Mouse (Mus musculus): ENCODE measurements at regions not wholly inside any gene's neighbourhood (a gene's known extent, or its start where the extent isn't known, plus 50 kb on each side); places are given as distances from the start of the nearest gene placed in this dataset.

DNA sequence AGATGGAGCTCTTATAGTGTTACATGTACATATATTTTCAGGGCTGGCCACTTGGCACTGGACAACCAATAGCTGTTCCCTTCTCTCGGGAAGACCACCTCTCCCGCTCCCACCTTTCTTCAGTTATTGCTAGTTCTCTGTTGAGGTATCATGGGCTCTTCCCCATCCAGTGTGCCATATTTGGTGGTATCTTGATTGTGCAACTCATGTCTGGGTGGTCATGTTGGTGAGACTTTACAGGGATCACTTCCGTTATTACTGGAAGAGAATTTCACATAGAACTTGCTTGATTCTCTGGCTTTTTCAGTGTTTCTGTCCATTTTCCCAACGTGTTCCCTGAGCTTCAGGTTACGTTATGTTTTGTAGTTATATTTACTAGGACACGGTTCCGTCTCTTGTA lies 106.6 kb downstream of the Gm11146 start:
- 78% methylated on average over 7 of the region's 7 CpGs for WGBS (ENCODE audit: insufficient replicate concordance)
- H3K4me1 ChIP-seq, result no peaks in the 10 kb centered on the region
- H3K9me3 ChIP-seq (replicated peaks), result no peaks in the 10 kb centered on the region
- no peak overlapping the region for H3K4me2 ChIP-seq
- H3K9ac ChIP-seq, result no peak overlapping the region
- no peaks in the 10 kb centered on the region for H3K36me3 ChIP-seq
- no peaks in the 10 kb centered on the region for H3K27me3 ChIP-seq (replicated peaks)
- ATAC-seq, result no peak
- H3K27ac ChIP-seq, result no peak overlapping the region
- no peak overlapping the region for H3K4me3 ChIP-seq

DNA sequence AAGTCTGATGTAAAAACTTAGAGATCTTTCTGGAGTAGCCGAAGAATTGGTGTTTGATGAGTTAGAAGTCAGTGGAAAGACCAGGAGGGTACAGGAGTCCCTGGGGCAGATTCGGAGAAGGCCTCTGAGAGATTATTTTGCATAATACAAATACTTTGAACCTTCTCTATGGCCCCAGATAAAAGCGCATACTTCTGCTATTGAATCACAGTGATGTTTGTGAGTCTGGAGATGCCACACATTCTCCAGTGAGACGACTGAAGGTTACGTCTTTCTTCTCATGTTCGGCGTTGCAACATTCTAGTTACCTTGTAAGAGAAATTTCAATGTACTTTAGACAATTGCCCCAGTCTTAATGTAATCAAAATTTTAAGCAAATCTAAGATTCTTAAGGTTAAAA lies 107.9 kb downstream of the Gm11146 start:
- 75% methylated on average over 7 of the region's 7 CpGs for WGBS (ENCODE audit: insufficient replicate concordance)
- H3K4me2 ChIP-seq, result no peak overlapping the region
- no peaks in the 10 kb centered on the region for H3K36me3 ChIP-seq
- ATAC-seq, result no peak
- H3K9me3 ChIP-seq (replicated peaks), result no peaks in the 10 kb centered on the region
- H3K4me3 ChIP-seq, result no peak overlapping the region
- no peak overlapping the region for H3K27ac ChIP-seq
- H3K9ac ChIP-seq, result no peak overlapping the region
- H3K27me3 ChIP-seq (replicated peaks), result no peaks in the 10 kb centered on the region
- H3K4me1 ChIP-seq, result no peaks in the 10 kb centered on the region

- no peak for ATAC-seq
- no peak overlapping the region for H3K4me2 ChIP-seq
- WGBS (ENCODE audit: insufficient replicate concordance), result 58% methylated on average over 1 of the region's 1 CpGs
- no peak overlapping the region for H3K27ac ChIP-seq
- H3K4me3 ChIP-seq, result no peak overlapping the region
- H3K36me3 ChIP-seq, result no peaks in the 10 kb centered on the region
- H3K27me3 ChIP-seq (replicated peaks), result no peaks in the 10 kb centered on the region
- no peaks in the 10 kb centered on the region for H3K4me1 ChIP-seq
- H3K9me3 ChIP-seq (replicated peaks), result no peaks in the 10 kb centered on the region
- no peak overlapping the region for H3K9ac ChIP-seq
Measured at GRCm38 (mm10) chr16:77488155-77488554, 113.7 kb downstream of the Gm11146 start.

GRCm38 (mm10) chr16:77479812-77480211 lies 122.1 kb downstream of the Gm11146 start:
- Histone ChIP-seq H3K4me2 (no peak overlapping the region), H3K27me3 (replicated peaks) (no peaks in the 10 kb centered on the region), H3K9me3 (replicated peaks) (no peaks in the 10 kb centered on the region), H3K9ac (no peak overlapping the region), H3K4me1 (no peaks in the 10 kb centered on the region), H3K27ac (no peak overlapping the region), H3K4me3 (no peak overlapping the region), H3K36me3 (no peaks in the 10 kb centered on the region)
- WGBS (ENCODE audit: insufficient replicate concordance), result 55% methylated on average over 7 of the region's 7 CpGs
- no peak for ATAC-seq

GRCm38 (mm10) chr16:77471868-77472267 lies 130.0 kb downstream of the Gm11146 start:
- Histone ChIP-seq H3K36me3 (no peaks in the 10 kb centered on the region), H3K4me1 (no peaks in the 10 kb centered on the region), H3K9ac (no peak overlapping the region), H3K4me3 (no peak overlapping the region), H3K27ac (no peak overlapping the region), H3K4me2 (no peak overlapping the region), H3K9me3 (replicated peaks) (no peaks in the 10 kb centered on the region), H3K27me3 (replicated peaks) (no peaks in the 10 kb centered on the region)
- WGBS (ENCODE audit: insufficient replicate concordance), result 80% methylated on average over 3 of the region's 3 CpGs
- ATAC-seq, result no peak

DNA sequence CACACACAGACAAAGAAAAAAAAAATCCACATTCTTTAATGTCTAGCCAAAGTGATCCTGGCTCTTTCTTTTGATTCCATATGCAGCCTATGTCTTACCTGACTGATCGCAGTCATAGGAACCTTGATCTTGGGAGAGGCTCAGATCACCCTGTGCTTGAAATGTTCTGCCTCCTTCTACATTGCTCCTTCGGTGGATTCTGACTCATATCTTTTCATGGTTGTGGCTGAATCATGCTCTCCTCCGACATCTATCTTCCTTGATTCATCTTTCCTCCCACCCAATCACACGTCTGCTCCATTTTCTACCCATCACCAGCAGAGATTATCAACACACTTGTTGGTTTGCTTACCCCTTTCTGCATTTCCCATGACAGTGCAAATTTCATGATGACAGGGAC lies 132.0 kb downstream of the Gm11146 start:
- no peak for ATAC-seq
- Histone ChIP-seq H3K4me2 (no peak overlapping the region), H3K4me1 (no peaks in the 10 kb centered on the region), H3K27ac (no peak overlapping the region), H3K9ac (no peak overlapping the region), H3K27me3 (replicated peaks) (no peaks in the 10 kb centered on the region), H3K36me3 (no peaks in the 10 kb centered on the region), H3K4me3 (no peak overlapping the region), H3K9me3 (replicated peaks) (no peaks in the 10 kb centered on the region)
- WGBS (ENCODE audit: insufficient replicate concordance), result 61% methylated on average over 4 of the region's 4 CpGs

DNA sequence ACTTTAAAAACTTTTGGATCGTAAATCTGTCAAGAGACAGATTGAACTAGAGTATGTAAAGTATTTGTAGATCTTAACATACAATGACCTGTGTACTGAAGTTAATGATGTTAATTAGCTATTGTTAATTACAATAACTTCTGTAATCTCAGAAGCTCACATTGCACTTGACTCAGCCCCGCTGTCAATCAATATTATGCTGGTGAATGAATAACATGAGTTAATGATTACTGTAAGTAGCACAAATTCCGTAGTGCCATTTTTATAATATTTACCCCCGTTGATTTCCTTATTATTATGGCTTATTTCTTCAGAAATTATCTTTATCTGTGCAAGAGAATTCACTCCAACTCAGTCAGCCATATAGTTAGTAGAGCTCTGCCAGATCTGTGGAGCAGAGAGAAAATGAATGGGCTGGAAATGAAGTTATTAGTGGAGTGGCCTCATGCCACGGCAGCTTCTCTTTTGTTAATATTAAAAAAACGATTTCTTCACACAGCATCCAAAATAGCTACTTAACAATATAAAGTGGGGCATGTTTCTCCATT lies 132.5 kb downstream of the Gm11146 start:
- ATAC-seq, result no peak
- Histone ChIP-seq H3K27me3 (replicated peaks) (no peaks in the 10 kb centered on the region), H3K27ac (no peak overlapping the region), H3K36me3 (no peaks in the 10 kb centered on the region), H3K4me3 (no peak overlapping the region), H3K4me2 (no peak overlapping the region), H3K9me3 (replicated peaks) (no peaks in the 10 kb centered on the region), H3K4me1 (no peaks in the 10 kb centered on the region), H3K9ac (no peak overlapping the region)
- 70% methylated on average over 6 of the region's 6 CpGs for WGBS (ENCODE audit: insufficient replicate concordance)

- no peak for ATAC-seq
- Histone ChIP-seq H3K4me3 (no peak overlapping the region), H3K4me2 (no peak overlapping the region), H3K27me3 (replicated peaks) (no peaks in the 10 kb centered on the region), H3K27ac (no peak overlapping the region), H3K36me3 (no peaks in the 10 kb centered on the region), H3K4me1 (no peaks in the 10 kb centered on the region), H3K9me3 (replicated peaks) (no peaks in the 10 kb centered on the region), H3K9ac (no peak overlapping the region)
- WGBS (ENCODE audit: insufficient replicate concordance), result 82% methylated on average over 12 of the region's 12 CpGs
Measured at GRCm38 (mm10) chr16:77467216-77467615, 134.7 kb downstream of the Gm11146 start.

GRCm38 (mm10) chr16:77464623-77465022 lies 137.3 kb downstream of the Gm11146 start:
- no peak overlapping the region for H3K27ac ChIP-seq
- no peak overlapping the region for H3K4me3 ChIP-seq
- 76% methylated on average over 6 of the region's 6 CpGs for WGBS (ENCODE audit: insufficient replicate concordance)
- no peaks in the 10 kb centered on the region for H3K4me1 ChIP-seq
- no peak overlapping the region for H3K9ac ChIP-seq
- no peaks in the 10 kb centered on the region for H3K36me3 ChIP-seq
- H3K9me3 ChIP-seq (replicated peaks), result no peaks in the 10 kb centered on the region
- no peaks in the 10 kb centered on the region for H3K27me3 ChIP-seq (replicated peaks)
- no peak overlapping the region for H3K4me2 ChIP-seq
- no peak for ATAC-seq

- WGBS (ENCODE audit: insufficient replicate concordance), result 62% methylated on average over 3 of the region's 3 CpGs
Measured at GRCm38 (mm10) chr16:77461922-77462321, 140.0 kb downstream of the Gm11146 start.

GRCm38 (mm10) chr16:77461459-77461858 lies 140.4 kb downstream of the Gm11146 start:
- Histone ChIP-seq H3K4me1 (no peaks in the 10 kb centered on the region), H3K9me3 (replicated peaks) (no peaks in the 10 kb centered on the region), H3K36me3 (no peaks in the 10 kb centered on the region), H3K9ac (no peak overlapping the region), H3K4me3 (no peak overlapping the region), H3K27ac (no peak overlapping the region), H3K27me3 (replicated peaks) (no peaks in the 10 kb centered on the region), H3K4me2 (no peak overlapping the region)
- WGBS (ENCODE audit: insufficient replicate concordance), result 70% methylated on average over 1 of the region's 1 CpGs
- no peak for ATAC-seq

More at GRCm38 (mm10) chr16:77461922-77462321, 140.0 kb downstream of the Gm11146 start:
- ATAC-seq, result no peak
- no peaks in the 10 kb centered on the region for H3K36me3 ChIP-seq
- no peak overlapping the region for H3K27ac ChIP-seq
- H3K4me2 ChIP-seq, result no peak overlapping the region
- H3K27me3 ChIP-seq (replicated peaks), result no peaks in the 10 kb centered on the region
- H3K4me1 ChIP-seq, result no peaks in the 10 kb centered on the region
- H3K9me3 ChIP-seq (replicated peaks), result no peaks in the 10 kb centered on the region
- H3K4me3 ChIP-seq, result no peak overlapping the region
- H3K9ac ChIP-seq, result no peak overlapping the region

DNA sequence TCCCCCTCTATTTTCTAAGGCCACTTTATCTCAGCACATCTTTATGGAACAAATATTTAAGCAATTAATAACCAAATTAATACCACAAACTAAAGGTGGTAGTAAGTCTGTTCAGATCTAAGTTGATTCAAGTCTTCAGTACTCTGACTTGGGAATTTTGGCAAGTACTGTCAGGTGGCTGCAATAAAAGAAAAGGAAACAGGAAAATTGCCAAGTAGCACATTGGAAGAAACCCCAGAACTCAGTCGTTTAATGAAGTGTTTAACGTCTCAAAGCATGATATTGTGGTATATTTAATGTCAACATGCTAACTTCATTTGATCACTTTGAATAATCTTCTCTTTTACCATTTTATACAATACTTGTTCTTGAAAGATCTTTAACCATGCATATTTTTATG lies 142.2 kb downstream of the Gm11146 start:
- Histone ChIP-seq H3K4me1 (no peaks in the 10 kb centered on the region), H3K9me3 (replicated peaks) (no peaks in the 10 kb centered on the region), H3K36me3 (no peaks in the 10 kb centered on the region), H3K27ac (no peak overlapping the region), H3K9ac (no peak overlapping the region), H3K27me3 (replicated peaks) (no peaks in the 10 kb centered on the region), H3K4me2 (no peak overlapping the region), H3K4me3 (no peak overlapping the region)
- 69% methylated on average over 2 of the region's 2 CpGs for WGBS (ENCODE audit: insufficient replicate concordance)
- ATAC-seq, result no peak

DNA sequence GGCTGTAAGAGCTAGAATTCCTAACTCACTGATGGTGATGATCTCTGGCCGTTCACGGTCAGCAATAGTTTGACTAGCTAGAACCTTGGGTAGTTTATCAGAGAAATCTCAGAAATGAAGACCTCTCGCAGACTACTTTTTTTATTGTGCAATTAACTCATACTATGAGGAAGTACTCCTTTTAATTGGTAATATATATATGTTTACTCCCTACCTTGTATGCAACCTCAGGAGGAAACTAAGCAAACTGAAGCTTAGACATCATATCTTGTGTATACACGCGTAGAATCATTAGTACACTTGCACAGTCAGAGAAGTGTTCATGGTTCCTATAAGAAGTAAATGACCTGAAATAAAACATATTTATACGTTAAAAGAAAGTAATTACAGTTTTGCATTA lies 157.2 kb downstream of the Gm11146 start:
- Histone ChIP-seq H3K9me3 (replicated peaks) (no peaks in the 10 kb centered on the region), H3K27ac (no peak overlapping the region), H3K9ac (no peak overlapping the region), H3K36me3 (no peaks in the 10 kb centered on the region), H3K4me2 (no peak overlapping the region), H3K4me1 (no peaks in the 10 kb centered on the region), H3K27me3 (replicated peaks) (no peaks in the 10 kb centered on the region), H3K4me3 (no peak overlapping the region)
- ATAC-seq, result no peak
- WGBS (ENCODE audit: insufficient replicate concordance), result 77% methylated on average over 6 of the region's 6 CpGs

All from liver, embryonic 12.5 days (tissue).